Mouse (Mus musculus) CH12.LX (cell line): ENCODE measurements around the gene Arhgef17. TPM values are rescaled to one million over a fixed set of nuclear protein-coding genes. Genes with fewer than 3 reads are reported as not detected.

Experiments used
- DNase-seq: peaks from one replicate; pipeline ENCODE4 v3.0.0-alpha.2; 2013; ENCODE audit errors: extremely low read depth
- H3K27ac ChIP-seq: 2 replicates; pipeline ENCODE4 v1.5.1; 2012; ENCODE audit warnings: low read depth, mild to moderate bottlenecking, control low read depth, moderate library complexity; ENCODE audit not compliant: insufficient read depth
- H3K27me3 ChIP-seq: replicated peaks from 2 replicates; pipeline ENCODE3; 2012; ENCODE audit warnings: inconsistent platforms
- H3K36me3 ChIP-seq, 2 experiments: replicated peaks in 1 of 2; 2 replicates each; pipeline versions ENCODE3 to v1.6.1; 2012; ENCODE audit warnings: inconsistent platforms in 1 of 2, low read length in 1 of 2, mild to moderate bottlenecking in 1 of 2, mixed read lengths in 1 of 2, moderate library complexity in 1 of 2; ENCODE audit not compliant: control insufficient read depth in 1 of 2, insufficient read depth in 1 of 2
- H3K4me1 ChIP-seq, 2 experiments: 2 replicates each; pipeline ENCODE4 v1.6.1; 2012; ENCODE audit warnings: inconsistent platforms in 1 of 2, moderate library complexity in 1 of 2; ENCODE audit not compliant: insufficient read depth in 2 of 2, control insufficient read depth in 1 of 2
- H3K4me2 ChIP-seq: 2 replicates; pipeline ENCODE4 v1.6.1; 2012; ENCODE audit warnings: low read depth, mild to moderate bottlenecking, control low read depth; ENCODE audit not compliant: poor library complexity, insufficient read depth, severe bottlenecking
- H3K4me3 ChIP-seq, 3 experiments: fragments of 150-350 bp in 1 of 3; sonication (generic) in 1 of 3; replicated peaks in 1 of 3; 2 replicates each; pipeline versions ENCODE3 to v1.5.1; 2011 to 2012; ENCODE audit warnings: low read depth in 2 of 3, low read length in 2 of 3, mild to moderate bottlenecking in 2 of 3, moderate library complexity in 2 of 3, control low read depth in 1 of 3, improper control_type of control experiment in 1 of 3, inconsistent platforms in 1 of 3, mixed read lengths in 1 of 3; ENCODE audit not compliant: poor library complexity in 1 of 3
- H3K79me2 ChIP-seq: replicated peaks from 2 replicates; pipeline ENCODE4 v1.6.1; 2012; ENCODE audit warnings: mild to moderate bottlenecking, moderate library complexity; ENCODE audit not compliant: control insufficient read depth, poor library complexity, insufficient read depth, severe bottlenecking; ENCODE audit errors: extremely low read depth
- H3K9ac ChIP-seq: 2 replicates; pipeline ENCODE4 v1.6.1; 2012; ENCODE audit warnings: low read depth, mild to moderate bottlenecking, control low read depth, moderate library complexity; ENCODE audit not compliant: insufficient read depth
- H3K9me3 ChIP-seq: replicated peaks from 2 replicates; pipeline ENCODE3; 2012; ENCODE audit warnings: low read length, inconsistent platforms, mixed read lengths
- BHLHE40 ChIP-seq: IDR thresholded peaks from 2 replicates; pipeline ENCODE4 v1.6.1; 2011; ENCODE audit warnings: mild to moderate bottlenecking, low read depth, low read length, improper control_type of control experiment
- CTCF ChIP-seq, 2 experiments: IDR thresholded peaks in 1 of 2; conservative IDR thresholded peaks in 1 of 2; 2 replicates each; pipeline ENCODE4 v1.5.1; 2011 to 2012; ENCODE audit warnings: low read depth in 2 of 2, low read length in 2 of 2, improper control_type of control experiment in 1 of 2, inconsistent platforms in 1 of 2, mild to moderate bottlenecking in 1 of 2, moderate library complexity in 1 of 2
- E2F4 ChIP-seq: IDR thresholded peaks from 2 replicates; pipeline ENCODE4 v1.6.1; 2011; ENCODE audit warnings: low read depth, low read length, improper control_type of control experiment; ENCODE audit not compliant: insufficient replicate concordance
- JUN ChIP-seq: IDR thresholded peaks from 2 replicates; pipeline ENCODE4 v1.6.1; 2011; ENCODE audit warnings: low read depth, mild to moderate bottlenecking, low read length, improper control_type of control experiment, moderate library complexity; ENCODE audit not compliant: insufficient read depth
- KAT2A ChIP-seq: IDR thresholded peaks from 2 replicates; pipeline ENCODE4 v1.6.1; 2012; ENCODE audit warnings: low read length, improper control_type of control experiment, inconsistent platforms; ENCODE audit not compliant: insufficient replicate concordance
- MAZ ChIP-seq: IDR thresholded peaks from 2 replicates; pipeline ENCODE4 v1.6.1; 2012; ENCODE audit warnings: low read depth, mild to moderate bottlenecking, inconsistent platforms, low read length, improper control_type of control experiment, moderate library complexity
- MEF2A ChIP-seq: IDR thresholded peaks from 2 replicates; pipeline ENCODE4 v1.6.1; 2014; ENCODE audit warnings: low read depth, mild to moderate bottlenecking, inconsistent platforms, low read length, improper control_type of control experiment, borderline replicate concordance
- MXI1 ChIP-seq: IDR thresholded peaks from 2 replicates; pipeline ENCODE4 v1.6.1; 2011; ENCODE audit warnings: mild to moderate bottlenecking, low read depth, low read length, improper control_type of control experiment
- NRF1 ChIP-seq: IDR thresholded peaks from 2 replicates; pipeline ENCODE4 v1.6.1; 2014; ENCODE audit warnings: low read depth, mild to moderate bottlenecking, inconsistent platforms, low read length, improper control_type of control experiment, moderate library complexity
- PAX5 ChIP-seq: IDR thresholded peaks from 2 replicates; pipeline ENCODE4 v1.6.1; 2012; ENCODE audit warnings: low read length, inconsistent platforms, mixed read lengths
- POLR2A ChIP-seq: IDR thresholded peaks from 2 replicates; pipeline ENCODE4 v1.6.1; 2011; ENCODE audit warnings: low read depth, mild to moderate bottlenecking, improper control_type of control experiment, low read length
- POLR2AphosphoS2 ChIP-seq: IDR thresholded peaks from 2 replicates; pipeline ENCODE4 v1.6.1; 2011; ENCODE audit warnings: low read depth, low read length, improper control_type of control experiment
- RAD21 ChIP-seq: IDR thresholded peaks from 2 replicates; pipeline ENCODE4 v1.6.1; 2011; ENCODE audit warnings: low read depth, mild to moderate bottlenecking, low read length, improper control_type of control experiment, moderate library complexity
- SMC3 ChIP-seq: IDR thresholded peaks from 2 replicates; pipeline ENCODE4 v1.6.1; 2011; ENCODE audit warnings: low read depth, low read length, improper control_type of control experiment
- TCF12 ChIP-seq: IDR thresholded peaks from 2 replicates; pipeline ENCODE4 v1.6.1; 2014; ENCODE audit warnings: low read depth, mild to moderate bottlenecking, inconsistent platforms, low read length, improper control_type of control experiment
- USF1 ChIP-seq: IDR thresholded peaks from 2 replicates; pipeline ENCODE4 v1.6.1; 2014; ENCODE audit warnings: low read depth, mild to moderate bottlenecking, inconsistent platforms, low read length, improper control_type of control experiment
- ZC3H11A ChIP-seq: IDR thresholded peaks from 2 replicates; pipeline ENCODE4 v1.6.1; 2012; ENCODE audit warnings: low read depth, mild to moderate bottlenecking, inconsistent platforms, low read length, improper control_type of control experiment
- ZMIZ1 ChIP-seq: IDR thresholded peaks from 2 replicates; pipeline ENCODE4 v1.6.1; 2012; ENCODE audit warnings: low read depth, mild to moderate bottlenecking, inconsistent platforms, low read length, improper control_type of control experiment
- dilution Hi-C: fragments of 300-500 bp; cut with MboI; formaldehyde crosslinking; loops from 2 replicates; pipeline ENCODE4 v1.14.3; 2020; ENCODE audit warnings: low sequenced_read_pairs; ENCODE audit not compliant: extremely low pct_unique_long_range_greater_than_20kb, extremely low pct_ligation_motif_present
- in situ Hi-C: fragments of 300-500 bp; cut with MboI; formaldehyde crosslinking; loops from 3 replicates; pipeline ENCODE4 v1.14.3; 2019; ENCODE audit warnings: low sequenced_read_pairs, low pct_ligation_motif_present, low pct_unique_long_range_greater_than_20kb, mixed read lengths
- polyA plus RNA-seq: library from polyadenylated mRNA; unstranded; fragments of >175 nt; gene quantifications from 2 replicates; pipeline ENCODE4 v1.2.1, GENCODE M21; 2012; ENCODE audit warnings: low read depth; ENCODE audit not compliant: insufficient read length
- total RNA-seq, 2 experiments: library from RNA; depleted of rRNA; stranded (reverse); fragments of 300-350 nt in 1 of 2; fragments of >200 nt in 1 of 2; gene quantifications; 2 replicates each; pipeline ENCODE4 v1.2.3; 2012 to 2014

Arhgef17 gene
- total and polyA plus RNA-seq, 3 experiments, result 2.3 to 6.7 (median 5.6) TPM

DNA sequence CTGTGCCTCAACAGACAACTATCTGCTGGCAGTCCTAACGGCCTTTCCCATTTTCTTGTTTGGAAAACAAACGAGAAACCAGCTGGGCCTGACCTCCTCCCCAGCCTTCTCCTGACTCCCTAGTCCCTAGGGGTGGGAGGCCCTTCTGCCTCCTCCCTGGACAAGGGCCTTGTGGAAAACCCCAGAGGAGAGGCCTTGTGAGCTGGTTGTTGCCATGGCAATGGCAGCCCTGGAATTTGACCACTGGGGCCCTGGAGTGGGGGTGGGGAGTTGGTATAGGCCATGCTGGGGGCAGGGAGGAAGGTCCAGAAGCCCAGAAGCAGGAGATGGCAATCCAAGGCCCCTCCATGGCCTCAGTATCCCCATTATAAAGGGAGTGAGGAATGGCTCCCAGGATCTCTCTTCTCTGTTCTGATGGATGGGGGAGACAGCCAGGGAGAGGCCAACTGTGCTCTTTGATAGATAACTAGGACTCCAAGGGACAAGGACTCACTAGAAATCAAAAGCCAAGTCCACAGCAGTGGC lies 20.6 kb downstream of the Arhgef17 start:
- Histone ChIP-seq H3K4me2 (no peak overlapping the region), H3K27me3 (no peaks in the 10 kb centered on the region), H3K4me3 (no peak overlapping the region), H3K9me3 (no peaks in the 10 kb centered on the region), H3K79me2 (no peaks in the 10 kb centered on the region), H3K27ac (no peak overlapping the region), H3K36me3 (no peaks in the 10 kb centered on the region), H3K9ac (no peak overlapping the region), H3K4me1 (peaks cover 4 to 31% of the 10 kb centered on the region in 2 experiments)
- no peak for DNase-seq
- in situ Hi-C loops, result loop anchor here (10.0 kb wide), 1 partner anchor 593 kb away; no protein-coding TSS in a partner anchor
- TF ChIP-seq POLR2A, result no peak
- TF ChIP-seq MEF2A, result no peak
- TF ChIP-seq CTCF (conservative IDR thresholded peaks at IDR 0.05 in 1 of 2, IDR thresholded peaks at IDR 0.05 in 1 of 2; ENCODE audit: low read depth in 2 of 2, low read length in 2 of 2), result no peak
- no peak for TF ChIP-seq POLR2AphosphoS2
- TF ChIP-seq E2F4, result no peak
- TF ChIP-seq TCF12, result no peak
- TF ChIP-seq ZMIZ1, result no peak
- no peak for TF ChIP-seq ZC3H11A
- TF ChIP-seq MAZ, result no peak
- TF ChIP-seq MXI1, result no peak
- no peak for TF ChIP-seq PAX5
- no peak for TF ChIP-seq JUN
- TF ChIP-seq NRF1, result no peak
- dilution Hi-C loops, result no loop called here

DNA sequence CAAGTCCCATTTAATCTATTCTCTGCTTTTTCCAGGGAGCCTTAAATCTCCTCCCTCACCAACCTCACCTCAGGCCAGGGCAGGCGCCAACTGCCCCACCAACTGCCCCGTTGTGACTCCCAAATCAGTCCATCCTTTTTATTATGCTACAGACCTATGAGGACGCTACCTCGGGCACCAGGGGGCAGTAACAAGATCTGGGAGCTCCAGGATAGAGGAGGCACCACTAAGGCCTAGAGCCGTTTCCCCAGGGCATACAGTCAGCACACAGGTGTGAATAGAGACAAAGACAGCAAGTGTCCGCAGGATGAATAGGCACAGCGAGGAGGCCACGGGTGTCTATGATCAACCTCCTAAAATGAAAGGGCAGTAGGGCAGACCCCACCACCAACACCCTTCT lies 23.3 kb downstream of the Arhgef17 start:
- H3K4me2 ChIP-seq, result no peak overlapping the region
- TF ChIP-seq CTCF (conservative IDR thresholded peaks at IDR 0.05 in 1 of 2, IDR thresholded peaks at IDR 0.05 in 1 of 2; ENCODE audit: low read depth in 2 of 2, low read length in 2 of 2) (peak in 1 of 2 experiments; percentile 68; a peak in 2 of 4 replicates), BHLHE40 (no peak), RAD21 (peak; percentile 36), USF1 (no peak), KAT2A (no peak), JUN (no peak), SMC3 (peak; percentile 70)
- no peaks in the 10 kb centered on the region for H3K27me3 ChIP-seq
- H3K4me1 ChIP-seq, result peaks cover 0 to 40% of the 10 kb centered on the region in 2 experiments; a peak in 2 of 4 replicates
- H3K9me3 ChIP-seq, result no peaks in the 10 kb centered on the region
- DNase-seq, result peak; percentile 46
- H3K9ac ChIP-seq, result no peak overlapping the region
- no peaks in the 10 kb centered on the region for H3K36me3 ChIP-seq
- no peaks in the 10 kb centered on the region for H3K79me2 ChIP-seq
- no peak overlapping the region for H3K27ac ChIP-seq
- dilution Hi-C loops (no loop called here), in situ Hi-C loops (no loop called here)
- H3K4me3 ChIP-seq, result no peak overlapping the region
